Mouse (Mus musculus) activated CD4-positive, CD25-positive, alpha-beta regulatory T cell, adult 4 months (primary cell): ENCODE measurements at regions not wholly inside any gene's neighbourhood (a gene's known extent, or its start where the extent isn't known, plus 50 kb on each side); places are given as distances from the start of the nearest gene placed in this dataset.

Experiments used
- ATAC-seq: one replicate; pipeline ENCODE4 v1.8.0; 2017

GRCm38 (mm10) chr10:37589889-37590288, 451.2 kb upstream of the Marcks start:
- ATAC-seq: no peak

- no peak for ATAC-seq
These were observed 450.3 kb upstream of the Marcks start for GRCm38 (mm10) chr10:37589009-37589408.

- ATAC-seq: no peak
These were observed 432.5 kb upstream of the Marcks start for GRCm38 (mm10) chr10:37571171-37571570.

GRCm38 (mm10) chr10:37561705-37562104, 423.0 kb upstream of the Marcks start:
- no peak for ATAC-seq

- no peak for ATAC-seq
These were observed 410.7 kb upstream of the Marcks start for GRCm38 (mm10) chr10:37549446-37549845.

- no peak for ATAC-seq
These were observed 402.0 kb upstream of the Marcks start for GRCm38 (mm10) chr10:37540703-37541102.

- ATAC-seq: no peak
These were observed 367.4 kb upstream of the Marcks start for GRCm38 (mm10) chr10:37505966-37506615.

GRCm38 (mm10) chr10:37504468-37504867, 365.7 kb upstream of the Marcks start:
- ATAC-seq: no peak

- no peak for ATAC-seq
These were observed 363.8 kb upstream of the Marcks start for GRCm38 (mm10) chr10:37502505-37502904.

GRCm38 (mm10) chr10:37501043-37501442, 362.3 kb upstream of the Marcks start:
- ATAC-seq: no peak

- no peak for ATAC-seq
These were observed 356.7 kb upstream of the Marcks start for GRCm38 (mm10) chr10:37495467-37495866.

GRCm38 (mm10) chr10:37494552-37495166, 355.9 kb upstream of the Marcks start:
- no peak for ATAC-seq

- no peak for ATAC-seq
These were observed 355.4 kb upstream of the Marcks start for GRCm38 (mm10) chr10:37494098-37494497.

- no peak for ATAC-seq
These were observed 345.7 kb upstream of the Marcks start for GRCm38 (mm10) chr10:37484311-37485023.

- ATAC-seq: no peak
These were observed 344.8 kb upstream of the Marcks start for GRCm38 (mm10) chr10:37483521-37483920.

- ATAC-seq: no peak
These were observed 343.2 kb upstream of the Marcks start for GRCm38 (mm10) chr10:37481879-37482278.

GRCm38 (mm10) chr10:37480331-37480730, 341.6 kb upstream of the Marcks start:
- no peak for ATAC-seq

GRCm38 (mm10) chr10:37478108-37478507, 339.4 kb upstream of the Marcks start:
- no peak for ATAC-seq

GRCm38 (mm10) chr10:37473086-37473485, 334.4 kb upstream of the Marcks start:
- ATAC-seq: no peak

- no peak for ATAC-seq
These were observed 318.7 kb upstream of the Marcks start for GRCm38 (mm10) chr10:37457384-37457783.

GRCm38 (mm10) chr10:37449894-37450293, 311.2 kb upstream of the Marcks start:
- ATAC-seq: no peak

- ATAC-seq: no peak
These were observed 308.8 kb upstream of the Marcks start for GRCm38 (mm10) chr10:37447333-37448204.
